Mouse (Mus musculus): ENCODE measurements around the gene Ncoa4.
A peak's percentile ranks its signal among the peaks of the same experiment; 100 is the strongest.
"Not testable (repeated sequence)": the region's sequence is repeated elsewhere in the genome, so short reads cannot be mapped to it uniquely, and the experiment has no call there.

Ncoa4 gene

DNA sequence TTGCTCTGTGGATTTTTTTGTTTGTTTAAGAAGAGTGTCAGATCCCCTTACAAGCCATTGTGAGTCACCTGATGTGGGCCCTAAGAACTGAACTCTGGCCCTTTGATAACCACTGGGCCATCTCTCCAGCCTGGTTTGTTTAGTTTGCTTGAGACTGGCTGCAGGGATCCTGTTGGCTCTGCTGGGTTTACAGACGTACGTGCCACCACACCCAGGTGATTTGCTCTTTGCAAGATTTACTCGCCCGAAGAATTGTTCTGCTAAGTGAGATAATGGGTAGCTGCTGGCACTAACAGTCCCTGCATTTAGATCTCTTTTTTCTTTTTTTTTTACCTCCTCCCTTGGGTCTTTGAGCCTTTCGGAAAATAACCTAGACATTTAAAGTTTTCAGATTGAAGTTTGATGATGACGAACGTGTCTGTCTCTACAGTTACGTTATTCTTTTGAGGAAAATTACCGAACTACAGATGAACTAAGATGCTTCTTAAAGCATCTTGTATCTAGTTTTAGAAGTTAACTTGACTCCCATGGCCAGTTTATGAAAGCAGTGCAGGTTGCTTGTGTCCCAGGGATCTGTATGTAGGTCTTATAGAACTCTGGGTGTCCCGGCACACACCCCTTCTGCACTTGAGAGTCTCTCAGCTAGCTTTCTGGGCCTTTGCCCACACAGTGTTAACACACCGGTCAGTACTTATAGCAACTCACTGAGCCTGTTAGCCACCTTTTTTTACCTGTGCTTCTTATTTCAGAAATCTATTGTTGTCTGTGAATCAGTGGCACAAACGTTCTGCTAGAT lies 1.6 kb downstream of the Ncoa4 start:
- DNase-seq, result no peak

DNA sequence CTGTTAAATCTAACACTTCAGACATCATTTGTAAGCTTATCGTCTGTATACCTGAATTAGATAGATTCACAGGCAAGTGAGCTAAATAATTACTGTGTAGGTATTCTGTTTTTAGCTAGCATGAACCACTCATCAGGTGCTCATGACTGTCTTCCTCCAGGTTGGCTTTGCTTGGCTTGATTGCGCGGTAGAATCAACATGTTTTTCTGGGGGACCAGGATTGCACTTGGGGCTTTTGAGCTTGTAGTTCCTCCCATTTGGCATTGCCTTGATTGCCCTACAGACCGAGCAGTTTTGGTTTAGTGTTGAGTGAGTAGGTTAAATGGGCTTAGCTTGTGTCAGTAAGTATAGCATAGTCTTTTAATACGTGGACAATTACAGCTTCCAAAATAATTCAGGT lies 2.6 kb downstream of the Ncoa4 start:
- DNase-seq, result no peak

DNA sequence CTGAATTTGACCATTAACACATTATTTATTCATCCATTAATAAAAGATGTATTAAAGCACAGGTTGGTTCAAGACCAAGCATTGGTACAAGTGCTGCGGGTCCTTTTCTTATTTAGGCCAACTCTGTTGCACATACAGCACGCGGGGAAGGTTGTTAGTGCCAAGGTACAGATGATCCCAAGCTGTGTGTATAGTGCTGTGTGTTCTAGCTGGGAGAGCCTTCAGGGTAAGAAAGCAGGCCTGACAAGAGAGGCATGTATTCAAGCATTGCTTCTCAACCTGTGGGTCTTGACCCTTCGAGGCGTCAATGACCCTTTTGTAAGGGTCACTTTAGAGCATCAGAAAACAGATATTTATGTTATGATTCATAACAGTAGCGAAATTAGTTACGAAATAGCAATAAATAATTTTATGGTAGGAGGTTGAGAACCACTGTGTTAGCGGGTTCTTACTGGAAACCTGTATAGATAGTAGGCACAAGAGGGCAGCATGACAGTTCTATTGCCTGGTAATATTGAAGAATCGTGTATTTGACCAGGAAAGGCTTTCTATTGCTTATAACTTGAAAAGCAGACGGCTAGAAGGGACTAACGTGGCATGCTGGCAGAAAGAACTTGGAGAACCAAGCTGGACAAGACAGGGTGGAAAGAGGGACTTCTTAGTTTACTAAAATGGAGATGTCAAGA lies 3.7 kb downstream of the Ncoa4 start:
- no peak for DNase-seq

DNA sequence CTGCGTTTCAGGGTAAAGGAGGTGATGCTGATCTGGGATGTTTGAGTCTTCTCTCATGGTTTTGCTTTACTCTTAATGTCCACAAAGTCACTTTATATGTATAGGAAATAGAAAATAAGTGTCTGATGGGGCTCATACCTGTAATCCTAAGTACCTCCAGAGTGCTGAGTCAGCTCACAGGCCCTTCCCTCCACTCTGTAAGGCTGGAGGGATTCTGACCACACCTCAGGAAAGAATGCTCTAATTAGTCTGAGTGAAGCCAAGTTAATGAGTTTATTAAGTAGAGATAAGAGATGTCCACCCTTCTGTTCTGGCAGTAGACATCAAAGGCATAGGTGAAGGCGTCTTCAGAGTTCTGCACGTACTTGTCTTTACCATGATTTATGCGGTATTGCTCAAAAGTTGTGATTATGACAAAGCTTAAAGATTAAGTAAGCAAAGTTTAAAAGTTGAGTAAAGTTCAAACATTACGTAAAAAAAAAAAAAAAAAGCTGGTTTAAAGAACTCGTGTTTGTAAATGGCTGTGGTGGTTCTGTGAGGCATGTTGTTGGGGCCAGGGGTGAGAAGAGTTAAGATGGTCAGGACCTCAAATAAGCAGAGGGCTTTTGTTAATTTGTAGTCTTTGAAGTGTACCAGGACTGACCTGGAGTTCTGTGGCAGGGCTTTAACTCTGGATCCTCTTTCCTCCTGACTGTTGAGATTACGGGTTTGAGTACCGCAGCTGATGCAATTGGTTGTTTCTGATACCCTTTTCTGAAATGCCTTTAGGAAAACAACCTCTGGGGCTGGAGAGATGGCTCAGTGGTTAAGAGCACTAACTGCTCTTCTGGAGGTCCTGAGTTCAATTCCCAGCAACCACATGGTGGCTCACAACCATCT lies 4.7 kb downstream of the Ncoa4 start:
- no peak for DNase-seq

DNA sequence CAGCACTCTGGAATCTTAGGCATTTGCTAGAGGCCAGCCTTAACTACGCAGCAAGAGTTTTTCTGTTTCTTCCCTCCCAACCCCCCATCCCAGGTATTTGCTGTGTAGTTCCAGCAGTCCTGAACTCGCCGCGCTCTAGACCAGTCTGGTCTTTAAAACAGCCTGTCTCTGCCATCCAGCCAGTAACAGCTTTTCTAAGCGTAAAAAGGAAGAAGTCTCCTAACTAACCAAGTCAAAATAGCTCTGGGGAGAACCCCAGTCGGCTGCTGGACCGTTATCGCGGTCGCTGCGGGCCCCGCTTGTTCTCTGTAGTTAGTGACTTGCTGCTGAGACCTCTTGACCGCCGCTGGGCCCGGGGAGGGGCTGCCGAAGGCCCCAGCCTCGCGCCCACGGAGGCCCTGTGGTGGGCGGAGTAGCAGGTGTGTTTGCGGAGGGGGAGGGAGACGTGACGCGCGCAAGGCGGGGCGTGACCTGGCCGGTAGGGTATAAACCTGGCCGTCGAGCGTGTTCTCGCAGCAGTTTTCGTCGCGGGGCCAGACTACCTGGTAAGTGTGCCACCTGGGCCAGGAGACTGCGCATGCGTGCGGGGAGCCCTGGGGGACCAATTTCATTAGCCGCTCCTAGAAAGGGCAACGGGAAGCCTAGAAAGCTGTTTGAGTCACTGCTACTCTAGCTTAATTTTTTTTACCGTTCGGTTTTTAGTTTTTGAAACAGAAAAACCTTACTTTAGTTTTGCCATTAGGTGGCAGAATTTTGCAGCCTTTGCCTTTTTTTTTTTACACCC lies 5.8 kb downstream of the Ncoa4 start:
- peak; percentile 26 for DNase-seq

DNA sequence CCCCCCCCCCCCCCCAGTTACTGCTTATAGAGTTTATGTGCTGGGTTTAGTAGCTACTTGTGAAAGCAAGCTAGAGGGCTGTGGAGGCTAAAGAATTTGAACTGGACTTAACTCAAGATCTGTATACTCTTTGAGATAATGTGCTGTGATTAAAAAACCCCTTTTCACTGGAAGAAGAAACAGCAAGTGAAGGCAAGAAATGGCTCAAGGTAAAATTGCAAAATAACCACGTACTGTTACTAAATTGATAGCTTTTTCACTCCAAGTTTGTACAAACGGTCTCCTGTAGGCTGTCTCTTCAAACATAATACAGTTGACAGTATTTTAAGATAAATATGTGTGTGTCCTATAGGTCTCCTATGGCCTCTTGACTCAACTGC lies 6.4 kb downstream of the Ncoa4 start:
- DNase-seq, result no peak

DNA sequence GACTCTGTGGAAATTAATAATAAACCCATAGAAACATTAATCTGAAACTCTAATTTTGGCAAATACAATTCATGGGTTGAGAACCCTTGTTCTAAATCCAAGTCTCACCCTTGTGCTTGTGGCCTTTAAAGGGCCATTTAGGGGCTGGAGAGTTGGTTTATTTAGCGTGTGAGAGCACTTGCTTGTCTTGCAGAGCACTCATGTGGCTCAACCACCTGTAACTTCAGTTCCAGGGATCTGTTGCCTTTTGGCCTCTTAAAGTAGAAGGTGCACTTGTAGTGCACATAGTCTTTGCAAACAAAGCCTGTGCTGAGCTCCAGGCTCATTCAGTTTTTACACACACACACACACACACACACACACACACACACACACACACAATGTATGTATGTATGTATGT lies 7.2 kb downstream of the Ncoa4 start:
- DNase-seq, result no peak

DNA sequence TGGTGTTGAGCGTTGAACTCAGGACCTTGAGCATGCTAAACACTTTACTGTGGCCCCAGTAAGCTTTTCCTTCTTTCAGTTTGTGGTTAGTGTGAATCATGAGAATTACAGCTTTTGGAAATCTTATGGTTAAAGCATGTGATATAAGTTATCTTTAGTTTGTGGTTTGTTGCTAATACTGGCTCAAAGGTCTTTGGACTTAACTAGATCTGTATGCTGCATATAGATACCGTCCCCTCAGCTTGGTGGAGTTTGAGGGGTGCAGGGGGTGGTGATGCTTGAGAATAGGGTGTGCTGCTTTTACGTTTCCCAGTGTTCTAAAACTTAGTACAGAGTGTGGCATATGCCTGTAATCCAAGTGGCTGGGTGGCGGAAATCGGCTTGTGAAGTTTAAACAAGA lies 7.7 kb downstream of the Ncoa4 start:
- DNase-seq, result no peak

DNA sequence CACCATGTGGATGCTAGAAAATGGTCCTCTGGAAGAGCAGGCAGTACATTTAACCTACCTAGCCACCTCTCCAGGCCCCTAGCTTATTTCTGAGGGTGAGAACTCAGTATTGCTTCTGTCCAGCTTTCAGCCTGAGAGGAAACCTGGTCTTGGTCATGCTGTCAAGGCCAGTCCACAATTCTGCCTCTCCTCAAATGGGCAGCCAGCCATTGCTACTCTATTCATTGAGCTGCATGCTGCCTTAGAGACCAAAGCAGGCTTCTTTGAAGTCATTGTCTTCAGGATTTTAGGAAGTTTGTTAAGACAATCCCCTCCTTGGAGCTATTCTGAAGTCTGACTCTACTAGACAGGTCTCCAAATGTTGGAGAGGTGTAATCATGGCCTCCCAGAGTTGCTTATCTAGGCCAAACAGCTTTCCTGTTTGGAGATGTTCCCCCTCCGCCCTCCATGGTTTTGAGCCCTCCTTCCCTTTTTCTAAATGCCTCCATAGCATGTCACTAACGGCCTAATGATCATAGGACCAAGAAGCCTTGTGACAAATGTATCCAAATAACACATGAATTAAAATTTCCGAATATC lies 9.1 kb downstream of the Ncoa4 start:
- DNase-seq, result no peak

DNA sequence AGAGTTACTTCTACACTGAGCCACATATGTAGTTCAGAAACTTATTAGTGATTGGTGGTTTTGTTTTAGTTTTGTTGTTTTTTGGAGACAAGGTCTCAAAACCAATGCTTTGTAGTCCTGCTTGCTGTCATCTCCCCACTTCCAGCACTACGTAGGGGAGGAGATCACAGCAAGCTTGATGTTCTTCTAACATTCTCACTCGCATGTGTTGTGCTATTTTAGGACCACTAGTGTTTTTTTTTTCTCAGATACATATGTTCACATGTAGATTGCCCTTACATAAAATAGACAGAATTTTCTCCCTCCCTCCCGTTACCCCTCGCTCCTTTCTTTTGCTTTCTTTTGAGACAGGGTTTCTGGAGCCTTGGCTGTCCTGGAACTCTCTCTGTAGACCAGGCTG lies 10.5 kb downstream of the Ncoa4 start:
- DNase-seq, result no peak

DNA sequence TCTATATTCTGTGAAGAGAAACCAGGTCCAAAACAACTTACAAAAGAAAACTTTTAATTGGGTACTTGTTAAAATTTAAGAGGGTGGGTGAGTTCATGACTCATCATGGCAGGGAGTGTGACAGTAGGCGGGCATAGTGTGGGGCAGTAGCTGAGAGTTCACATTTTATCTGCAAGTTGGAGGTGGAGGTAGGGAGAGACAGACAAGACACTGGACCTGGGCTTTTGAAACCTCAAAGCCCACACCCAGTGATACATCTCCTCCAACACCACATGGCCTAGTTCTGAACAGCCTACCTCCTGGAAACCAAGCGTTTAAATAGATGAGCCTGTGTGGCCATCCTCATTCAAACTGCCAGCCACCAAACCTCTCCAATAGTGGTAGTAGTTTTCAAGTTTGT lies 15.6 kb downstream of the Ncoa4 start:
- no peak for DNase-seq

DNA sequence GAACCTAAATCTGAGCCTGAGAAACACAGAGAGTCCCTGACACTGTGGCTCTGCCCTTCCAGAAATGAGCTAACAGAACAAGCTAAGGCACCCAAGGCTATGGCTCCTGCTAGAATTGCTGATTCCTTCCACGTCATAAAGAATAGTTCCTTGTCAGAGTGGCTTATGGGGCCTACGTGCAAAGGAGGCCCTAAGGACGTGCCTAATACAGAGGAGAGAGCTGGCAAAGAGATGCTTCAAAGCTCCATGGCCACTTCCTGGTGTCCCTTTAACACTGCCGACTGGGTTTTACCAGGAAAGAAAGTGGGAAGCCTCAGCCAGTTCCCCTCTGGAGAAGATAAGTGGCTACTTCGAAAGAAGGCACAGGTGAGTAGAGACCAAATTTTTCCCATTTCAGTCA lies 16.9 kb downstream of the Ncoa4 start:
- not testable (repeated sequence) for DNase-seq

DNA sequence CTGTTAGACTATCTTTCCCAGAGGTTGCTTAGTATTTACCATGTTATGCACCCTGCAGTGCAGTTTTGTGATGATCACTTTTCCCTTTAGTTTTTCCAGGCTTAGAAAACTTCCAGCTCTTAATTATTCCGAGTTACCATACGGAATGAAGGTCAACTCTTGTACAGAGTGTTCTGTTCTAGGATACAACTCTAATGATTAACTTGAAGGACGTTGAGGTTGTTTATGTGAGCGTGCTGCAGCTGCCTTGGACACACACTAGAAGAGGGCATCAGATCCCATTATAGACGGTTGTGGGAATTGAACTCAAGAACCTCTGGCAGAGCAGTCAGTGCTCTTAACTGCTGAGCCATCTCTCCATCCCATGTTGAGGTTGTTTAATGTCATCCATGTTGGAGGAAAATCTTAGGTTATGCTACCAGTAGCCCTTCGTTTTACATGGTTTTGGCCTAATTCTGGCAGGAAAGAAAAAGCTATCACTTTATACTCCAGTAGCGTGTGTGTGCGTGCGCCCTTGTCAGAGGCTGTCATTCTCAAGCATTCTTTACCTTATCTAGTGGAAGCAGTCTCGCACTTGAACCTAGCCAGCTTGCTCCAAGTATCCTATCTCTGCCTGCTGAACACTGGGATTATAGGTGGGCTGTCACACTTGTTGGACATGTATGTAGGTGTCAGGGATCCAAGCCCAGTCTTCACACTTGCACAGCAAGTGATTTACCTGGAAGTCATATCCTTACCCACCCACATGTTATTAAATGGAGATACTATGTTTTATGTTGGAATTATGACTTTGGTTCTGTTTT lies 19.9 kb downstream of the Ncoa4 start:
- DNase-seq, result no peak

DNA sequence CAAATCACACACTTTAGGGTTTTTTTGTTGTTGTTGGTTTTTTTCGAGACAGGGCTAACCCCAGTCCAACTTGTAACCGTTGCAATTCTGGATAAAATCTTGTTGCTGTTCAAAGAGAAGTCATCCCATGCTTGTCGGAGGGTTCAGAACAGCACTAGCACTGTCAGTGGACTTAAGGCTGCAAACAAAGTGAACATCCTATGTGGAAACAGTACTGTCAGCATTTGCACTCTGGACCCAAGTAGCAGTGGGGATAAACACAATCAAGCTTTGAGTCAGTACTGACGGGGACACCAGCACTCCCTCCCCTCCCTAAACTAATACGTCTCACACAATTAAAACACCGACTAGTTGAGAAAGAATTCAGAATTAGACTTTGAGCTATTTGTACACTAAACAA lies 21.2 kb downstream of the Ncoa4 start:
- no peak for DNase-seq

DNA sequence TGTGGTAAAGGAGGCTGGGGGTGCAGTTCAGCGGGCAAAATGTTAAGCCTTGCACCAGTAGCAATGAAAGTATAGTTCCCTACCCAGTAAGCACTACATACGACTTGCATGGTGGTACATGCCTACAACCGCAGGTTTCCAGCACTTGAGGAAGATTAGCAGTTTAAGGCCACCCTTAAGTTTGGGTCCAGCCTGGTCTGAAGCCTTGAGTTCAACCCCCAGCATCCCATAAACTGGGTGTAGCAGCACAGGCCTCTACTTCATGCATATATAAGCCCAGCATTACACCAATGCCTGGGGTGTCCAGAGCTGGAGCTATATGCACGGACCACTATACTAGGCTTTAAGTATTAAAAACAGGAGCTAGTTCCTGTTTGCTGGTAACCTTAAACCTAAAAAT lies 24.2 kb downstream of the Ncoa4 start:
- no peak for DNase-seq

DNA sequence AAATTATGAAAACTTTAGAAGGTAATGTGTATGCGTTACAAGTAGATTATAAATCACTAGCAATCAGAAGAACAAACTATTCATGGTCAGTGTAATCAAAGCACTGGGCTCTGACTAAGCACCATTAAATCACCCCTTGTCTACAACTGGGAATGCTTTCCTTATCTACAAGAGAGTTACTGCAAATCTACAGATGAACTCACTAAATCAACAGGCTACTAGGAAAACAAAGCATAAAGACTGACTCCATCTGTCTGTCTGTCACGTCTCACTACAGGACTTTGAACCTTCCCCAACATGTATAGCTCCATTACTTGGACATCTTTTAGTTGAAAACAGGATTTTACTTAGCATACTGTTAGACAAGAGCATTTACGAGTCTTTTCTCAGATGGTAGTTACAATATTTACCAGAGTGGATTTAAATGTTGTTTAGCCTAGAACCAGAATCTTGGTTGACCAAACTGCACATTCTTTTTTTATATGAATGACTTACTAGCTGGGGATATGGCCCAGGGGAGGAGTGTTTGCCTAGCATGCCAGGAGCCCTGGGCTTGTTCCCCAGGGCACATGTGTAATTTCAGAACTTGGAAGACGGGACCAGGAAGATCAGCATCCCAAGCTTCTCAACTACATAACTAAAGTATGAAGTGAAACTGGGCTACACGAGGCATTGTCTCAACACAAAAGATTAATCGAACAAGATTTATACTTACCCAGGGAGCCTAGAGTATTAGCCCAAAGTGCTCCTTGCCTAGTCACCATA lies 31.1 kb downstream of the Ncoa4 start:
- no peak for DNase-seq

DNA sequence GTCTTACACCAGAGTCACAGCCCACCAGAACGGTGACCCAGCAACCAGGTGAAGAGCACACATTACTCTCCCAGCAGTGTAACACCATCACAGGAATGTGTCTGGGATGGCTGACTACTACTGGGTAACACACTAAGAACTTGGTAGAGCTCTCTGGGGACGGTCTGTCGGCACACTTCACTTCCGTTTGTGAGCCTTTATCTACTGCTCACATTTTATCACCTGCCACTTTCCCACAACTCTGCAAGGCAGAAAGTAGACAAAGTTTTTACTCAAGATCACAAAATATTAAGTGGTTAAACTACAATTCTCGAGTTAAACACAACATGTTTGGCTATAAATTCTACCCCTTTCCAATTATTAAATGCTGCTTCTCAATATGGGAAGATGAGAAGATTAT lies 32.3 kb downstream of the Ncoa4 start:
- DNase-seq, result no peak

DNA sequence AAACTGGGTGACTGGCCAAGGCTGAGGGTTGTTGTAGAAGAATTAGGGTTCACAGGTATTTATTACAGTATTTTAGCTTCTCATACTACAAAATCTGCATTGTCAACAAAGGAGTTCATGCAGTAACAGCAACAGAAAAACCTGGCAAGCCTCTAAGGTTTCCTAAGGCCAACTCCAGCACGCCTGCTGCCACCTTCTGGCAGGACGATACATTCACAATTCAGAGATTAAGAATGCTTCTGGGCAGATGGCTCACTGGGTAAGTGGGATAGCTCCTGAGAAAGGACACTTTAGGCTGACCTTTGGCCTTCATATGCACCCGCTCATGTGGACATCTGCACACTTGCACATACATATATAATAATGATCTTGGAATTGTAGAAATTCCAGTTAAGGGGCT lies 32.8 kb downstream of the Ncoa4 start:
- peak; percentile 20 for DNase-seq

DNA sequence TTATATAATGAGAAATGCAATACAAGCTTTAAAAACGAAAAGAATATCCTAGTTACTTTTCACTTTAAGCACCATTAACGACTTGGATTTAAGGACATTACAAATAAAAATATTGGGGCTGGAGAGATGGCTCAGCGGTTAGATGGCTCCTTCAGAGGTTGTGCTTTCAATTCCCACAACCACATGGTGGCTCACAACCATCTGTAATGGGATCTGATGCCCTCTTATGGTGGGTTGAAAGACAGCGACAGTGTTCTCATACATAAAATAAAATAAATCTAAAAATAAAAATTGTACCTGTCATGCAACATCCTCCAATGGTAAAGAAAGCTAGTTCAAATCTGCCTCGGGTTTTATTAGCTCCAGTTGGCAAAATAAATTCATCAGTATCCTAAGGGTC lies 33.9 kb downstream of the Ncoa4 start:
- DNase-seq, result not testable (repeated sequence)

DNA sequence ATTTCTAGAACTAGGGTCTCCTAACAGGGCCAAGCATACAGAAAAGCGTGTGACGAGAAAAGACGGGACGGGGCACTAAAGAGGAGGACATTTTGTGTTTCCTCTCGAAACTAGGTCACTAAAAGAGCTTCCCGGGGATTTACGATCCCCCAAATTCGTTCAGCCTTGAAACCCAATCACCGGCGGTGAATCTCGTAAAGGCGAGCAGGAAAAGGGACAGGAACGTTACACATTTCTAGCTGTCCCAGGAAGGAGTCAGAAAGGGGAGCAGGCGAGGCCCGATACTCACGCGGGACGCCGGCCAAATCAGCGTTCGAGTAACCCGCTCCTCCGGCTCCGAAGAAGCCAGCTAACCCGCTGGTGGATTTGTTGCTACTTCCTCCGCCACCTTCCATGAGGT lies 41.7 kb downstream of the Ncoa4 start:
- DNase-seq, result no peak
